Mouse (Mus musculus) erythroblast, adult 5-6 weeks (primary cell): Measurements from ENCODE around the gene Mettl22. TPM values are rescaled to one million over a fixed set of nuclear protein-coding genes. Genes with fewer than 3 reads are reported as not detected.

Experiments used
- ATAC-seq: replicated peaks from 2 replicates; pipeline ENCODE4 v1.8.0; 2016; ENCODE audit warnings: moderate number of reproducible peaks, mild to moderate bottlenecking, moderate TSS enrichment, inconsistent platforms; ENCODE audit not compliant: poor library complexity, low FRiP score, severe bottlenecking
- total RNA-seq, 2 experiments: library from RNA; stranded (forward) in 1 of 2; stranded (reverse) in 1 of 2; fragments of 150-400 nt in 1 of 2; fragments of 200-764, 138-1000 nt in 1 of 2; gene quantifications; 2 replicates each; pipeline versions ENCODE4 v1.2.3 to v1.2.4; 2015 to 2017; ENCODE audit warnings: low replicate concordance in 2 of 2

Gene Mettl22
- total RNA-seq, 2 experiments from 2014 or later = 3.7 to 12.9 TPM

GRCm38 (mm10) chr16:8504271-8504670 lies 33.7 kb downstream of the Mettl22 start:
- no peak for ATAC-seq

- ATAC-seq = no peak
Observed at GRCm38 (mm10) chr16:8509894-8510293, 39.3 kb downstream of the Mettl22 start.

- no peak for ATAC-seq
Observed at GRCm38 (mm10) chr16:8512830-8513229, 42.2 kb downstream of the Mettl22 start.

- no peak for ATAC-seq
Observed at GRCm38 (mm10) chr16:8513236-8513906, 42.8 kb downstream of the Mettl22 start, which contains the start of gene Abat. Abat (plus strand) TSS chr16:8513429.

- no peak for ATAC-seq
Observed at GRCm38 (mm10) chr16:8514180-8514579, 43.6 kb downstream of the Mettl22 start.

- ATAC-seq = no peak
Observed at GRCm38 (mm10) chr16:8520525-8520924, 49.9 kb downstream of the Mettl22 start.

GRCm38 (mm10) chr16:8521322-8521721 lies 50.7 kb downstream of the Mettl22 start:
- ATAC-seq = no peak

- ATAC-seq = no peak
Observed at GRCm38 (mm10) chr16:8523480-8524144, 53.0 kb downstream of the Mettl22 start.

- no peak for ATAC-seq
Observed at GRCm38 (mm10) chr16:8524163-8524847, 53.7 kb downstream of the Mettl22 start.

- no peak for ATAC-seq
Observed at GRCm38 (mm10) chr16:8525293-8525692, 54.7 kb downstream of the Mettl22 start.

- no peak for ATAC-seq
Observed at GRCm38 (mm10) chr16:8525877-8526276, 55.3 kb downstream of the Mettl22 start.

- ATAC-seq = no peak
Observed at GRCm38 (mm10) chr16:8529389-8529788, 58.8 kb downstream of the Mettl22 start.

GRCm38 (mm10) chr16:8530018-8530417 lies 59.4 kb downstream of the Mettl22 start:
- ATAC-seq = 0 out of 2 replicates have a peak, but pooled peaks have one; percentile 18

GRCm38 (mm10) chr16:8532461-8532860 lies 61.9 kb downstream of the Mettl22 start:
- ATAC-seq = no peak

- ATAC-seq = no peak
Observed at GRCm38 (mm10) chr16:8532894-8533293, 62.3 kb downstream of the Mettl22 start.

GRCm38 (mm10) chr16:8533477-8533876 lies 62.9 kb downstream of the Mettl22 start:
- ATAC-seq = no peak

GRCm38 (mm10) chr16:8534466-8535200 lies 64.0 kb downstream of the Mettl22 start:
- no peak for ATAC-seq

- ATAC-seq = no peak
Observed at GRCm38 (mm10) chr16:8535411-8535810, 64.8 kb downstream of the Mettl22 start.

GRCm38 (mm10) chr16:8539150-8539865 lies 68.7 kb downstream of the Mettl22 start:
- ATAC-seq = no peak
